Mouse (Mus musculus): Measurements from ENCODE around the gene Prpf8.
A peak's percentile ranks its signal among the peaks of the same experiment; 100 is the strongest.

The Prpf8 gene

DNA sequence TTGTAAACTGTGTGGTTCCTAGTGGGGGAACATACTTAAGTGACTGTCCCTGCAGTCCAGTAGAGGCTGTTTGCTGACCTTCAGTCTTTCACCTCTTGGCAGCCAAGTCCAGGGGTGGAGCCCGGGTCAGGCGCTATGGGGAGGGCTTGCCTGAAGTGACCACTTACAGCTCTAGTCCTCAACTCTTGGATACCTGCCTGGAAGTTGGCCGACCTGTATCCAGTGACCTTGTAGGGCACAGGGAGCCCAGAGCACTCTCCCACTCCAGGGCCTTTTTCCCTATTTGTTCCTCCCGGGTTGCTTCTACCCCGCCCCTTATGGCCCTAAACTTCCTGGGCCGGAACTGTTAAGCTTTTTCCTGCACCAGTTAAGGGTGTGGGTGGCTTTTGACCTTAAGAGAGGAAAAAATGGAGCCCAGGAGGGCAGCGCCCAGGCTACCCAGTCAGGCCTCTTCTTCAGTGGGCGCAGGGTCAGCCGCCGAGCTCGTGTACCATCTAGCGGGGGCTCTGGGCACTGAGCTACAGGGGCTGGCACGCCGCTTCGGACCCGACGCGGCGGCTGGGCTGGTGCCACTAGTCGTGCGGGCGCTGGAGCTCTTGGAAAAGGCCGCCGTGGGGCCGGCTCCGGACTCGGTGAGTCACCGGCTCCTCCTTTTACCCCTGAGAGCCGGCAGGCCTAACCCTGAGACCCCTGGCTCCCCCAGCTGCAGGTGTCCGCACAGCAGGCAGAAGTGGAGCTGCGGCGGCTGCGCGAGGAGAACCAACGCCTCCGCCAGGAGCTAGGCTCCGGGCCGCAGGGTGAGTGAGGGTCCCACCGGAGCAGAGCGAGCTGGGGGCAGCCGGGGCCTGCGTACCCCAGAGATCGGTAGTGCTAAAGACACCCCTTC, 23.4 kb downstream of the Prpf8 start, which contains the start of gene Rilp:
Gene Rilp, plus strand, starts transcription at position 354 of the 886 bp plus-strand sequence.
- no peak for DNase-seq

DNA sequence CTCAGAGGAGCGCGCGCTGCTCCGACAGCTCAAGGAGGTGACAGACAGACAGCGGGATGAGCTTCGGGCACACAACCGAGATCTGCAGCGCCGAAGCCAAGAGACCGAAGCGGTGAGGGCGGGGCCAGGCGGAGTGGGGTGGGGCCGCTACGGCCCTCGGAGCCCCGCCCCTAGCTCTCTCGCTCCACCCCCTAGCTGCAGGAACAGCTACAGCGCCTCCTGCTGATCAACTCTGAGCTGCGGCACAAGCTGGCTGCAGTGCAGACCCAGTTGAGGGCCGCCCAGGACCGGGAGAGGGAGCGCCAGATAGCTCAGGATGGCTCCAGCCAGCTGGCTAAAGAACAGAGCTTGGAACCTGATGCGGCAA, 24.0 kb downstream of the Prpf8 start:
- peak; percentile 97 to 98 for DNase-seq

DNA sequence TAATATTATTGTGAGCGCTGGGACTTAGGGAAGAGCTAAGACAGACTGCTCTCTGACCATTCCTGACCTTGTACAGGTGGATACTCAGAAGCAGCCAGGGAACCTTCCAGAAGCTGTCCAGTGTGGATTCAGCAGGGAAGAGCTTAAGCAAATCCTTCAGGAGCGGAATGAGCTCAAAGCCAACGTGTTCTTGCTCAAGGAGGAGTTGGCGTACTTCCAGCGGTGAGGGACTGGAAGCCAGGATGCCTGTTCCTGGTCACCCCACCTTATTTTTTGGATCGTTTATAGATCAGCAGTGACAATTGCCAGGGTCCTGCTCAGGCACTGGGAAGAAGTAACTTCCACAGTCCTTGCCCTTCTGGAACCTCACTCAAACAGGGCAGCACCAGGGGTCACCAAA, 24.6 kb downstream of the Prpf8 start:
- DNase-seq = no peak

DNA sequence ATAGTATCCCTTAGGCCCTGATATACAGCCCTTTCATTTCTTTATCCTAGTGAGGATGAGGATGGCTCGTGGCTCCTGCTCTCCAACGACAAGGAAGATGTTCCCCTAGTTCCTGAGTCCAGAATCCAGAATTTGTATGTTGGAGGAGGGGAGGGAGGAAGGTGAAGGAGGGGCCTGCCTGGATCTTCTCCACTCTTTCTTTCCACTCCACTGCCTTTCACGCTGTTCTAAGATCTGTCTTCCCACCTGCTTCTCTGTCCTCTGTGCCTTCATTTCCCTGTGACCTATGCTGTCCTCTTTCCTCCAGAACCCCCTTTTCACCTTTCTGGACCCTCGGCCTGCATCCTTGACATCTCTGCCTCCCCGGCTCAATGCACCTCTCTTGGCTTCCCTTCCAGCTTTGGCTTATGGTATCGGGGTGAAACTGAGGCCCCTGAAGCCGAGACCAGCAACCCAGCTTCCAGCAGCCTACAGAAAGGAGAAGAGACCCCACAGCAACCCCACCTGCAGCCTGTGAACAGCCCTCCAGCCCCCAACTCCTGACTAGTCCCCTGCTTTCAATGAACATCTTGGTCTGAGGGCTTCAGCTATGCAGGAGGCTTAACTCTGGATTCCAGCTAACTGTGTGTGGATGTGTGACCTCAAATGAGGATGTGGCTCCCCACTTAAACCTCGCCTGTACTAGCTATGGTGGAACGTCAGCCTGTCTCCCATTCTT, 25.8 kb downstream of the Prpf8 start:
- no peak for DNase-seq

DNA sequence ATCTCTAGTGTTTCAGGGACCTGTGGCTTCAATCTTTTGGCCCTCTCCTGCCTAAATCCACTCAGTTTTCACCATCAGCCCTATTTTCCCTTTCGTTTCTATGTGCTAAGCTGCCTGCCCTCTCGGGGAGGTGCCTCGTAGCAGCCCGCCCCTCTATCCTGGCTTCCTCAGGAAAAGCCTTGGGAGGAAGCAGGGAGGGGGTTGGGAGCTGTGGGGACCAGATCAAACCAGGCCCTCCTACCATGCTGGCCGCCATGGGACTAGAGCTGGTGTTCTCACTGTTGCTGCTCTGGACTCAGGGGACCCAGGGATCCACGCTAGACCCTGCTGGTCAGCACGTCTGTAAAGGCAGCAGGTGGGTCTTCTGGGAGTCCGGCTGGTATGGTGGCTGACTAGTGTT, 26.7 kb downstream of the Prpf8 start, which contains the start of gene Scarf1:
Gene Scarf1, plus strand, starts transcription at position 205 of the 400 bp plus-strand sequence.
- DNase-seq = no peak

DNA sequence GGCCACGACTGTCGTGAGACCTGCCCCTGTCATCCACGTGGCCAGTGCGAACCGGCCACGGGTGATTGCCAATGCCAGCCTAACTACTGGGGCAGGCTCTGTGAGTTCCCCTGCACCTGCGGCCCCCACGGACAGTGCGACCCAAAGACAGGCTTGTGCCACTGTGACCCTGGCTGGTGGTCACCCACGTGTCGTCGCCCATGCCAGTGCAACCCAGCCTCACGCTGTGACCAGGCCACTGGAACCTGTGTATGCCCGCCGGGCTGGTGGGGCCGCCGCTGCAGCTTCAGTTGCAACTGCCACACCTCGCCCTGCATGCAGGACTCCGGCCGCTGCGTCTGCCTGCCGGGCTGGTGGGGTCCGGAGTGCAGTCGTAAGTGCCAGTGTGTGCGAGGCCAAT, 28.6 kb downstream of the Prpf8 start:
- no peak for DNase-seq

DNA sequence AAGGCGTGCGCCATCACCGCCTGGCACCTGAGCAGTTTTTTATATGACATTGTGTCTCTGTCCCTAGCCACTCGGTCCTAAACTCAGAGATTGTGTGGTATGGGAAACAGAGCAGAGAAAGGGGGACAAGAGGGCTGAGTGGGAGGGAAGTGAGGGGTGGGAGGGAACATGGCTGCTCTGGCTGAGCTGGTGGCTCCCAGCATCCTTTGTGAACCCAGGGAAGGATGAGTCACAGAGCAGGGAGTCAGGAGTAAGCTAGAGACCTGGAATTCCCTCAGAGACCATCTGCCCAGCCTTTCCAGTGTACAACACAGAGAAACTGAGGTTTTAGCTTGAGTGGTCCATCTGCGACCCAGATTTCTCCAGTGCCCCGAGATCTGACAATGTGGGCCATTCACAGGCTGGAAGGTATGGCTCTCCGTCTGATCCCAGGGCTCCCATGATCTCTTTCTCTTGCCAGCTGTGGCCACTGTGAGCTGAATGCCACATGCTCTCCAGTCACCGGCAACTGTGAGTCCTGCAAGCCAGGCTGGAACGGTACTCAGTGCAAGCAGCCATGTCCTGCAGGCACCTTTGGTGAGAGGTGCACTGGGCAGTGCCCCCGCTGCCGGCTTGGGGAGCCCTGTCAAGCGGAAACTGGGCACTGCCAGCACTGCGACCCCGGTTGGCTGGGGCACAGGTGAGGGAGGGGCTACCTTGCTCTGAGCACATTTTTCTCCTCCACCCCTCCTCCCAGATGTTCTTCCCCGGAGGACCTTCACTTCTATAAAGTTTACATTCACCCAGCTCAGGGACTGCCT, 33.4 kb downstream of the Prpf8 start:
- no peak for DNase-seq

DNA sequence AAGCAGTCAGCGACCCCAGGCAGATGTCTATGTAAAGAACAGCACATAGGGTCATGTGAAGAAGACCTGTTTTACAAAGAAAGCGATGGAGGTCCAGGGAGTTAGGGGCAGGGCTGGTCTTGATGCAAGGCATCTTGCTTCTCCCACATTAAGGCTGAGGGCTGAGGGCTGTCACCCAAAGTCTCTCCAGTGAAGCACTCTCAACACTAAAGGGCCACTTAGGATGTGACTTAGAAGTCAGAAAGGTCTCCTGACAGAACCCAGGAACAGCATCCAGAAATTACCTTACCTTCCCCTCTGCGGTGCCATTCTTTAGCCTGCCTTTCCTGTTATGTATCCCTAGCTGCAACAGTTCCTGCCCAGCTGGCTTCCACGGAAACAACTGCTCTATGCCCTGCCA, 35.0 kb downstream of the Prpf8 start:
- no peak for DNase-seq

DNA sequence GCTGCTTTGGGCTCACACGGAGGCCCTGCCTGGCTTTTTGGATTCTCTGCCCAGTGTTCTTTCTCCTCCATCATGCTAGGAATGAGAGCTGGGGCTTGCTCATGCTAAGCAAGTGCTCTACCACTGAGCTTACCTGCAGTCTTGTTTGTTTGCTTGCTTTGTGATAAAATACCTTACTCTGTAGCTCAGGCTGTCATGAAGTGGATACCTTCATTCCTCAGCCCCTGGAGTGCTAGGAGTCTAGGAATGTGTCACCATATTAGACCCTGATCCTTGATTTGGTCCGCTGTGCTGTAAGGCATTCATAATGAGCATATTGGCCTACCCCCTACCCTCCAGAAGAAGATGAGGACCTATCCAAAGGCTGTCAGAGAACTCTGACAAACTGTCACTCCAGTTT, 36.2 kb downstream of the Prpf8 start:
- DNase-seq = no peak

DNA sequence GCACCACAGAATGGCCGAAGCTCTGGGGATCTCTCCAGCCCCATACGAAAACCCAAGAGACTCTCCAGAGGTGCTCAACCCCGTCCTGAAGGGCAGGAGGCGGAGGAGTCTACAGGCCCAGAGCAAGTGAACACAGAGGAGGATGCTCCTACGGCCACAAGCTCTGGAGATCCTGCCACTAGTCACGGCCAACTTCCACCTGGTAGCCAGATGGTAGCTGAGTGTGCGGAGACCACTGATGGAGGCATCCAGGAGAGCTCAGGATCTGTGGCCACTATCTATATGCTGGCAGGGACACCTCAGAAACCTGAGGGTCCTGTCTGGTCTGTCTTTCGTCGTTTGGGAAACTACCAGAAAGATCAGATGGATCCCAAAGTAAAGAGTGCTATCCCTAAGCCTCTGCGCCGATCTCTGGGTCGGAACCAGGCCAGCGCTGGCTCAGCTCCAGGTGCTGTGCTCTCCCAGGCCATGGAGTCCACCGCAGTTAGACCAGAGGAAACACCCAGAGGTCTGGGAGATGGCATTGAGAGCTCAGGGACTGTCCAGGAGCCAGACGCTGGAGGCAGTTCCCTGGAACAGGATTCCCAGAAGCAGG, 39.0 kb downstream of the Prpf8 start:
- no peak for DNase-seq

DNA sequence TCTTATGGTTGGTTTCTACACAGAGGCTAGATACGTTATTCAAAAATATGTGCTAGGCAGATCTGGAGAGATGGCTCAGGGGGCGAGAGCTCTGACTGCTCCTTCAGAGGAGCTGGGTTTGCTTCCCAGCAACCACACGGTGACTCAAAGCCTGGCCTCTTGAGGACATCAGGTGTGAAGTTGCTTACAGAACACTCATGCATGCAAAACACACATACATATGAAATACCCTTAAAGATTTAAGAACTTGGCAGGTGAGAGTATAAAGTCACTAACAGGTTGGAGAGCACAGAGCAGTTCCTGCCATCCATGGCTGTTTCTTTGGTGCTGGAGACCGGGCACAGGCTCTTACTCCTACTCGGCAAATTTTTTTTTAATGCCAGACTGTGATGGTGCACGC, 40.3 kb downstream of the Prpf8 start:
- DNase-seq = no peak

DNA sequence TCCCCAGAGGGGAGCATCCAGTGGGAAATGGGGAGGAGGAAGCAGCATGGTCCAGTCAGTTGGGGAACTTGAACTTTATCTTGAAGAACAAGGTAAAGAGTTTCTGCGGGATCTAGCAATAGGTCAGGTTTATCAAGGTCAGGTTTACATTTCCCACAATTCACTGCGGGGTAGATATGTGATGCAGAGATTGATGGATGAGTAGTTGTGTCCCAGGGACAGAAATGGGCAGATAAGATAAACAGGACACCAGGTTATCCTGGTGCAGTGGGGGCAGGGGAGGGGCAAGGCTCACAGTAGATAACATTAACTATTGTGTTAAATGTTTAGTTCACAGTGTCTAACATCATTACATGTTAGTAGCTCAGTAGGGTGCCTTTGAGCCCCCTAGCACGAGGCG, 43.2 kb downstream of the Prpf8 start:
- no peak for DNase-seq

DNA sequence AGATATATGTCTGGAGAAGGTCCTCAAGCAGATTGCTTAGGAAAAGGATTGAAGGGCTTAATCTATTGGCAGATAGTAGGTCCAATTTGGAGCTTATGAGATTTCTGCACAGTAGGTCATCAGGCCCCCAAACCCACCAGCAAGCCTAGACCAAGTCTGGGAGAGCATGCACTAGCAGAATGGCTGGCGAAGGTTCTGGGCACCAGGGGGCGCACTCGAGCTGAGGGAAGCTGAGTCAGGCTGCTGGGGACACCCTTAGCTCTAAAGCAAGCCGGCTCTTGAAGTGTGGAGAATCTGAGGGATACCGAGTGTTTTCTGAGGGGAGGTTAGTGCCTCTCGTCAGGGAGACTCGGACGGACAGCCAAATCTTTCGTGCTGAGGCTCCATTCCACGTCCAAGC, 43.7 kb downstream of the Prpf8 start:
- DNase-seq = peak; percentile 99

DNA sequence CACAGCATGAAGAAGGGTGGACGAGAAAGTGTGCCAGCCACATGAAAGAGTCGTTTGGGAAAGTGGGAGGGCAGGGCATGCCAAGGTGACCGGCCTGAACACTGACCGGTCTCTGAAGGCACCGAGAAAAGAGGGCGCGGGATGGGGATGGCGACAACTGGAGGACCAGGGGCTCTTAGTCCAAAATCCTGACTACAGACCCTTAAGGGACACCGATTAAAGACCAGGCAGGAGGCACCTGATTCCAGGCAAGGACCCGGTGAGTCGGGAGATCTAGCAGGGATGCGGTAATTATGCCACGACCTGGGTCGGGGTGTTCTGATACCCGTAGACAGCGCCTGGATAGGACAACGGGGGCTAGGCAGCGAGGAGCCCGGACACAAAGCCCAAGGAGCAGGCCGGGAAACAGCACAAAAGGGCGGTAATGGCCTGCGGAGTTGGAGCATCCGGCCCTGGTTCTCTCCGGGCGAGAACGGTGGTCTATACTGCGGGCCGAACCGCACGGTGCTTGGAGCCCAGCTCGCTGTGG, 44.3 kb downstream of the Prpf8 start:
- peak; percentile 46 to 54 for DNase-seq

DNA sequence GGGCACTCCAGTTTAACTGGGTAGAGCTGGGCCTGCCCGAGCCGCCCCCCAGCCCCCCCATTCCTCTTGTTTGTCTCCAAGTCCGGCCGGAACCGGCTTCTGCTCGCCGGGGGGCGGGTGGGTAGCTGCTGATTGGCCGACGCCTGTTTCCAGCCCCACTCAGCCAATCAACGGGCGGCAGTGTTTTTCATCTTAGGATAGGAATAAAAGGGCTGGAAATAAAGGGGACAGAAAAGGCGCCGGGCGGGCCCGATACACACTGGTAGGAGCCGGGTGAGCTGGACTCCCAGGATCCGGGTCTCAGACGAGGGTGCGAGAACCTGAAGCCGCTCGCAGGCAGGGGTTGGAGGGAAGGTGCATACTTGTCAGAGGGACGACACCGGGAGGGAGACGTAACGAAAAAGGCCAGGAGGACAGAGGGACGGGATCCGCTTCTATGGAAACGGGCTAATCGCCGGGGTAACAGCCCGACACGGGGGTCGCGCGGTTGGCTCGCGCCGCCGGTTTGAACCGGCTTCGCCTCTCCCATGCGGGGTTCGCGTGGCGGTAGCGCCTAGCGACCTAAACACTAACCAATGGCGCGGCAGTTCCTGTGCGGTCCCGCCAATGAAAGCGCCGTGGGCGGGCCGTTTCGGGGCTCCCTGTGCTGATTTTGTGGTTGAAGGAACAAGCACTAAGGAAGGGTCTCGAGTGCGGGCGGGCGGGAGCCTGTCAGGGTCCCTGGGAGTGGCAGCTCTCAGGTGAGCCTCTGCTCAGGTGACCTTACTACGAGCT, 45.0 kb downstream of the Prpf8 start, which contains the start of gene Slc43a2:
Gene Slc43a2, plus strand, starts transcription at position 226 of the 774 bp plus-strand sequence.
- DNase-seq = peak; percentile 88 to 89

DNA sequence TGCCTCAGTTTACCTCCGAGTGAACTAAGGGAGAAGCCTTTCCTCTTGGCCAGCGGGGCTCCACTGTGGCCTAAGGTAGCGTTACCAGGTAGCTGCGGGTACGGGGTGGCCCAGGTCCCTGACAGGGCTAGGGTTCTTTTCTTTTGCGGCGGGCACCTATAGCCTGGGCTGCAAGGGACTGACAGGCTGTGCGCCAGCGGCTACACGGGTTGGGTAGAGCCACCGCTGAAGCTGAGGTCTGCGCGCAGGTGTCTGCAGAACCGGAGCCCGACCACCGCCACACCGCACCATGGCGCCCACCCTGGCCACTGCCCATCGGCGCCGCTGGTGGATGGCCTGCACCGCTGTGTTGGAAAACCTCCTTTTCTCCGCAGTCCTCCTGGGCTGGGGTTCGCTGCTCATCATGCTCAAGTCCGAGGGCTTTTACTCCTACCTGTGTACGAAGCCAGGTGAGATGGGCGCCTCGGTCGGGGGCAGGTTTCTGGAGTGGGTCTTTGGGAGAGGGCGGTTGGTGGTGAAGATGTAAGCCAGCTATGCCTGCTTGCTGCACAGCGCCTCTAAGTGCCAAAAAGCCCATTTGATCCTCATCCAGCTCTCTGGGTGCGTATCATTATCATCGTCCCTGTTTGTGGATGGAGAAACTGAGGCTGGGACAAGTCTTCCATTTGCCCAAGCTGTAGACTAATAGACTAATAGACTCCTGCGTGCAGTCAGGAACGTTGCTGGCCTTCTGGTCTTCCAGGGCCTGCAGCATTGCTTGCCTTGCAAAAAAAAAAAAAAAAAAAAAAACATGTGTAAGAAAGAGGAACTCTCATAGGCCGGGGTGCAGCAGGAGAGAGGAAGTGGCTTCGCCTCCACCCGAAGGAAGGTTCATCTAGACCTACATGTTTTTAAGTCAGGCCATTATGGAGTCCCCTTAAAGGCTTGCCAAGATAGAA, 46.0 kb downstream of the Prpf8 start:
- DNase-seq = peak; percentile 58 to 66

DNA sequence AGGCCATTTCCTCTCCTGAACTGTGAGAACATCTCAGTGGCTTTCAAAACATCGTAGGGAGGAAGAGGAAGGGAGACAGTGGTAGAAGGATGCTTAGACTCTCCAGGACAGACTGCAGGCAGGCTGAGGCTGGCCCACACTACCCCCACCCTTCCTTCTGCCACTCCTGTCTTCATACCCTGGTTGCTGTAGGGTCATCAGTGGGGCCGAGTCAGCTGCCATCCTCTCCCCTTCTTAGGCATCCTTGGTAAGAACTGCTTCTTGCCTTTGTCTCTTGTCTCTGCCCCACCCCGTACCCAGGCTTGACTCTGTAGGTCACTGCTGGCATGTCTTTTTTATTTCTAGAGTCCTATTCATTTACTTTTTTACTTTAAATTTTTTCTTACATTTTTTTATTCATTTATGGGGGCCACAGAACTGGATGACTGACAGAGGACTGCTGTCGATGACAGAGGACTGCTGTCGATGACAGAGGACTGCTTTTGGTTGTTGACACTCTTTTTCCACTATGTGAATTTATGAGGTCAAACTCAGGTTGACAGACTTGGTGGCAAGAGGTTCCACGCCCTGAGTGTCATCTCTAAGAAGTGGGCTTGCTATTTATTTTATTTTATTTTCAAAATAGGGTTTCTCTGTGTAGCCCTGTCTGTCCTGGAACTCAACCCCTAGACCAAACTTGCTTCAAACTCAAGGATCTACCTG, 46.8 kb downstream of the Prpf8 start:
- DNase-seq = no peak

DNA sequence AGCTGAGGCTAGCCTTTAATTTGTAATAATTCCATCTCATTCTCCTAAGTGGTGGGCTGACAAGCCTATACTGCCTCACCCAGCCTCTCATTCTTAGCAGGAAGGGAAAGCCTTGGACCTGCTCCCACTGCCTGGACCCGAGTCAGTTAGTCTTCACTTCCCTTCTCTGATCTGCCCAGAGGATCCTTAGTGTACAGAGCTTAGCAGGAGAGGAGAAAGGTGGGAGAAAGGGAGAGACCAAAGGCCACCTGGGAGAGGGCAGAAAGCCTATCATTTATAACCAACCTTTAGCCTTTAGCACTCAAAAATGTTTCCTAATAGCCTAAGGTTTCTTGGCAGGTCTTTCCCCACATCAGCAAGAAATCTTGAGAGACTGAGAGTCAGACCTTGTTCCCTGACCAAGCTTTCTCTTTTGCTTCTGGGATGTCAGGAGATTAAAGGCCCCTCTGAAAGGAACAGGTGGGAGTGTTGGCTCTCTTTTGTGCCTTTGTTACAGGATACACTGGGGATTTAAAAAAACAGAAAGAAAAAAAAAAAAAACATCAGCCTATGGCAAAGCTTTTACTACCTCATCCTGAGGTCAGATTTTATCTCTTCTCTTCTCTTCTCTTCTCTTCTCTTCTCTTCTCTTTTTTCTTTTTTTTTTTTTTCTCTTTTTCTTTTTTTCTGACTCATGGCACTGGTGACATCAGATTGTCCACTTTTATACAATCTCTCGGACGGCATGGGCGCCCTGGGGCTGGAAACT, 47.8 kb downstream of the Prpf8 start:
- no peak for DNase-seq

Measured in B cell, adult 2 months (primary cell).